8 mouse cellular contexts compared by ENCODE assay signal in genomic region chr14:46884701-46885428, GRCm38 (mm10). TPM values are rescaled to one million over a fixed set of nuclear protein-coding genes. Genes with fewer than 3 reads are reported as not detected.
DNase-seq lines count a peak whose midpoint lies in the region; ATAC-seq and TF ChIP-seq lines count a peak whose summit lies in the region.

No protein-coding gene starts in this region.

- WGBS in forebrain, embryonic 16.5 days: under 1% methylated on average over 46 of the region's 52 CpGs
- WGBS in liver, embryonic 16.5 days (ENCODE audit: insufficient replicate concordance): under 1% methylated on average over 41 of the region's 52 CpGs

- no peaks in the 10 kb centered on the region for H3K9me3 ChIP-seq in ES-Bruce4 (replicated peaks; ENCODE audit: control insufficient read depth, insufficient read depth, low read length, poor library complexity, severe bottlenecking)
- H3K9me3 ChIP-seq in forebrain, embryonic 16.5 days (ENCODE audit: control insufficient read depth, low read length): no peaks in the 10 kb centered on the region
- no peaks in the 10 kb centered on the region for H3K9me3 ChIP-seq in liver, embryonic 16.5 days (replicated peaks; ENCODE audit: control insufficient read depth, low read length)

- H3K27me3 ChIP-seq in ES-Bruce4 (ENCODE audit: control insufficient read depth, insufficient read depth, low read length, poor library complexity, severe bottlenecking): peaks cover 8% of the 10 kb centered on the region
- no peaks in the 10 kb centered on the region for H3K27me3 ChIP-seq in forebrain, embryonic 16.5 days (replicated peaks; ENCODE audit: control insufficient read depth, insufficient read depth, low read length)
- peaks cover 65% of the 10 kb centered on the region for H3K27me3 ChIP-seq in liver, embryonic 16.5 days (ENCODE audit: control insufficient read depth, insufficient read depth, low read depth, low read length)

- intact Hi-C loops in heart, postnatal 10 days (cut with DNase I): loop anchor here (2.0 to 5.0 kb wide), 4 partner anchors 53 to 367 kb away; partner anchors contain the start of genes Cgrrf1 and Gch1

- TF ChIP-seq EP300 in ES-Bruce4 (IDR thresholded peaks at IDR 0.05; ENCODE audit: insufficient read depth, low read depth, low read length): no peak

- no peak overlapping the region for H3K27ac ChIP-seq in ES-Bruce4 (ENCODE audit: insufficient read depth, low read length)
- H3K27ac ChIP-seq in forebrain, embryonic 16.5 days (ENCODE audit: low read length): peak overlapping the region; percentile 38
- no peak overlapping the region for H3K27ac ChIP-seq in liver, embryonic 16.5 days (ENCODE audit: low read length)

- H3K36me3 ChIP-seq in ES-Bruce4 (ENCODE audit: control insufficient read depth, insufficient read depth, low read length, poor library complexity, severe bottlenecking): no peaks in the 10 kb centered on the region
- H3K36me3 ChIP-seq in forebrain, embryonic 16.5 days (ENCODE audit: control insufficient read depth, insufficient read depth): no peaks in the 10 kb centered on the region
- H3K36me3 ChIP-seq in liver, embryonic 16.5 days (ENCODE audit: control insufficient read depth, insufficient read depth): no peaks in the 10 kb centered on the region

- no peak for TF ChIP-seq CTCF in ES-Bruce4 (IDR thresholded peaks at IDR 0.05; ENCODE audit: low read depth, low read length)

- no peak for TF ChIP-seq POLR2A in ES-Bruce4 (IDR thresholded peaks at IDR 0.05; ENCODE audit: insufficient read depth, low read length)

- no peaks in the 10 kb centered on the region for H3K4me1 ChIP-seq in ES-Bruce4 (ENCODE audit: control insufficient read depth, insufficient read depth, low read length)
- H3K4me1 ChIP-seq in forebrain, embryonic 16.5 days (replicated peaks; ENCODE audit: control insufficient read depth, insufficient read depth, low read length): peaks cover 29% of the 10 kb centered on the region
- no peaks in the 10 kb centered on the region for H3K4me1 ChIP-seq in liver, embryonic 16.5 days (ENCODE audit: control insufficient read depth, low read depth, low read length)

- DNase-seq in cerebellum, adult 11 months: peak; percentile 46
- DNase-seq in heart, postnatal 10 days: peak; percentile 72 to 74
- peak; percentile 76 to 84 for DNase-seq in kidney, postnatal 4 days
- DNase-seq in ovary, postnatal 10 days (ENCODE audit: low spot score): peak; percentile 41
- peak; percentile 31 for DNase-seq in urinary bladder, postnatal 10 days (ENCODE audit: low spot score)

- H3K4me3 ChIP-seq in ES-Bruce4 (ENCODE audit: low read depth, low read length): peak overlapping the region; percentile 84
- H3K4me3 ChIP-seq in forebrain, embryonic 16.5 days (replicated peaks; ENCODE audit: low read length): peak overlapping the region; percentile 51
- H3K4me3 ChIP-seq in liver, embryonic 16.5 days (ENCODE audit: low read depth, low read length): peak overlapping the region; percentile 47

- peak overlapping the region; percentile 93 for H3K4me2 ChIP-seq in forebrain, embryonic 16.5 days (ENCODE audit: low read length)
- peak overlapping the region; percentile 67 for H3K4me2 ChIP-seq in liver, embryonic 16.5 days (ENCODE audit: low read depth, low read length)

- peak overlapping the region; percentile 28 for H3K9ac ChIP-seq in ES-Bruce4 (ENCODE audit: low read depth, poor library complexity, severe bottlenecking)
- peak overlapping the region; percentile 65 for H3K9ac ChIP-seq in forebrain, embryonic 16.5 days (replicated peaks; ENCODE audit: low read depth, low read length)
- H3K9ac ChIP-seq in liver, embryonic 16.5 days (ENCODE audit: low read depth, low read length): no peak overlapping the region

- peak; percentile 67 for ATAC-seq in forebrain, embryonic 16.5 days
- no peak for ATAC-seq in liver, embryonic 16.5 days (ENCODE audit: low read depth)

RNA-seq across cellular contexts. Expression of gene Samd4, which starts 2.2 kb away (rescaled TPM):
- polyA plus RNA-seq in ES-Bruce4 (2011; ENCODE audit: insufficient read depth, insufficient read length, low read depth, missing spikeins): 17.6 and 20.9 TPM in 2 replicates
- 5.9 and 6.6 TPM in 2 replicates for polyA plus RNA-seq in forebrain, embryonic 16.5 days (2015; fragmentation: Nextera tagmentation; extraction: Ambion mirVana)
- 10 to 100 TPM; 64.3 to 67.9 TPM for total RNA-seq in heart, postnatal 10 days (2021)
- 0.58 and 0.87 TPM in 2 replicates for polyA plus RNA-seq in liver, embryonic 16.5 days (2015; fragmentation: Nextera tagmentation; extraction: Ambion mirVana)

RNA-seq across cellular contexts. Expression of gene Cgrrf1, which starts 52.9 kb away (rescaled TPM):
- polyA plus RNA-seq in ES-Bruce4 (2011; ENCODE audit: insufficient read depth, insufficient read length, low read depth, missing spikeins): 12.4 and 15.2 TPM in 2 replicates
- polyA plus RNA-seq in forebrain, embryonic 16.5 days (2015; fragmentation: Nextera tagmentation; extraction: Ambion mirVana): 12.0 and 13.0 TPM in 2 replicates
- total RNA-seq in heart, postnatal 10 days (2021): 10 to 100 TPM; 34.4 to 38.4 TPM
- polyA plus RNA-seq in liver, embryonic 16.5 days (2015; fragmentation: Nextera tagmentation; extraction: Ambion mirVana): 18.4 and 19.7 TPM in 2 replicates
